Mouse (Mus musculus) thymus, postnatal 0 days (tissue): ENCODE results near the gene Ankrd35. TPM values are rescaled to one million over a fixed set of nuclear protein-coding genes. Genes with fewer than 3 reads are reported as not detected.
"Not testable (repeated sequence)": the region's sequence is repeated elsewhere in the genome, so short reads cannot be mapped to it uniquely, and the experiment has no call there.

Source experiments
- DNase-seq: peaks from one replicate; pipeline ENCODE4 v3.0.0-alpha.2; 2015; ENCODE audit warnings: low spot score
- polyA plus RNA-seq: library from polyadenylated mRNA; unstranded; fragments of >200 nt; fragmentation: Nextera tagmentation; extraction: Ambion mirVana; gene quantifications from 2 replicates; pipeline ENCODE4 v1.2.1, GENCODE M21; 2015

Gene Ankrd35
- polyA plus RNA-seq, 1 experiment from 2014 or later = 1.9 TPM

GRCm38 (mm10) chr3:96671519-96671918 is 1.6 kb downstream of the Ankrd35 start:
- no peak for DNase-seq

GRCm38 (mm10) chr3:96673514-96673913 is 3.6 kb downstream of the Ankrd35 start:
- no peak for DNase-seq

DNA sequence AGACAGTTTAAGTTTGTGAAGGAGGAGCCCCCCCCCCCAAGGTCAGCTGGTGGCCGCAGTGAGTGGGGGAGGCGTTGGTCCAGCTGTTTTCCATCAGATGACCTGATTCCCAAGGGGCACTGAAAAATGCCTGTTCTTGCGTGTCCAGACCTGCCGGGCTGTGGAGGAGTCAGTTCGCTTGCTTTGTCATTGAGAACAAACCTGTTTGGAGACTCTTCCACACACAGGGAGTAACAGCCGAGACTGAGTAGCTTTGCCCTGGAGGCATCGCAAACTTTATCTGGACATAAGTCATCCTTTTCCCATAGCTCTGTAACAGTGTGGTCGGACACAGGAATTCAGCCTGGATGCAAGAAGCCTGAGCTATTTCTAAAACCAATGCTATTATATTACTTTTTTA is 4.5 kb downstream of the Ankrd35 start:
- DNase-seq = no peak

- DNase-seq = peak; percentile 19
Measured at GRCm38 (mm10) chr3:96675171-96675570, 5.2 kb downstream of the Ankrd35 start.

- DNase-seq = no peak
Measured at GRCm38 (mm10) chr3:96675690-96676089, 5.8 kb downstream of the Ankrd35 start.

- no peak for DNase-seq
Measured at GRCm38 (mm10) chr3:96678456-96678855, 8.5 kb downstream of the Ankrd35 start.

DNA sequence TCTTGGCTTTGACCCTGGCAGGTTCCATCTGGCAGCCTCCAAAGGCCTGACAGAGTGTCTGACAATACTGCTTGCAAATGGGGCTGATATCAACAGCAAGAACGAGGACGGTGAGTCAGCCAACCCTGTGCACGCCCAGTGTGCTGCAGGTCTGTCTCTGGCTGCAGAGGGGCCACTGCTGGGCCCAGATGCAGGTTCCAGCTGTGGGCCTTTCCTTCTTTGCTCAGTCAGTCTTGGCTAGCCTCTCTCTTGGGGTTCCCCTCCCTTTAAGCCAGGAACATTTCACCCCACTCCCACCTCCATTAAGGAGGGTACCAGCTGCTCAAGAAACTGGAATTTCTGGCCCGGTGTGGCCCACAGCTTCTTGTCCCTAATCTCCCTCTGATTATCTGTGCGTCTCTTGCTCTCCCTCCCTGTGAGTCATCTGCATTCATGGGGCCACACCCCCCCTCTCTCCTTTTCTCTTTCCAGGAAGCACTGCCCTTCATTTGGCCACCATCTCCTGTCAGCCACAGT is 9.3 kb downstream of the Ankrd35 start:
- DNase-seq = no peak

GRCm38 (mm10) chr3:96680269-96680956 is 10.5 kb downstream of the Ankrd35 start:
- no peak for DNase-seq

DNA sequence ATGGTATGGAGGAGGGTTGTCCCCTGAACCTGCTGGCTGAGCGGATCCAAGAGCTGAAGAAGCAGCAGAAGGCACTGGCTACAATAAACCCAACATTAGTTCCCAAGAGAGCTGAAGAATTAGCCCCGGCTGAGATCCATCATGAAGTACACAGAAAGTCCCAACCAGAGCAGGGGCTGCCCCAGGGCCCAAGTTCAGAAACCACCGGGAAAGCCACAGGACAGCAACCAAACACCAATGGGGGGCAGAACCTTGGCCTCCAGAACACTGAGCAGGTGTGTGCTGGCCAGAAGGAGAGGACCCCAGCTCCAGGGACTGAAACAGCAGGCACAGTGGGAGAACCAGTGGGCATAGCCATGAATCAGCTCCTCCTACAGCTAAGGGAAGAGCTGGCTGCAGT is 13.6 kb downstream of the Ankrd35 start:
- no peak for DNase-seq

GRCm38 (mm10) chr3:96684151-96684821 is 14.4 kb downstream of the Ankrd35 start:
- DNase-seq = no peak

GRCm38 (mm10) chr3:96684822-96685156 is 14.9 kb downstream of the Ankrd35 start:
- DNase-seq = no peak

DNA sequence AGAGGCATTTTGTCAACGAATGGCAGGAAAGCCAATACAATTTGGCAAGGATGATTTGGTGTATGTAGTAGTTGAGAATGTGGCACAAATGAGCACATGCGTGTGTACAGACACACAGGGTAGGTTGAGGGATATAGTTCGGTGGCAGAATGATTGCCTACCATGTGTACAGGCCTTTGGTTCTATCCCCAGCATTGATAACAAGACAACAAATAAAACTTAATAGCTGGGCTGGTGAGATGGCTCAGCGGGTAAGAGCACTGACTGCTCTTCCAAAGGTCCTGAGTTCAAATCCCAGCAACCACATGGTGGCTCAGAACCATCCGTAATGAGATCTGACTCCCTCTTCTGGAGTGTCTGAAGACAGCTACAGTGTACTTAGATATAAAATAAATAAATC is 16.1 kb downstream of the Ankrd35 start:
- not testable (repeated sequence) for DNase-seq

DNA sequence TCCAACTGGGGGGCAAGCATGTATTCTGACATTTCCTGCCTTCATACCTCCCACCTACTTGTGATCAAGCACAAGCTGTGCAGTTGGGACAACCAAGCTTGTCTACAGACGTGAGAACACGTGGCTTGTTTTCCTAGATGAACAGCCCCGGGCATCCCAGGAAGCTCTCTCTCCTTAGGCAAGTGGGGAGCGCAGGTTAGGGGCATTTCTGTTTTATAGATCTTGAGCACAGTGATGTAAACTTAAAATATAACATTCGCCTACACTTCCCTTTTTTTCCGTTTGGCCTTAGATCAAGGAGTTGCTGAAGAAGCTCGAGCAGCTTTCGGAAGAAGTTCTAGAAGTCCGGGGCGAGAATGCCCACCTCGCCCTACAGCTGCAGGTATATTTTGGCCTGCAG is 18.9 kb downstream of the Ankrd35 start:
- no peak for DNase-seq

GRCm38 (mm10) chr3:96690298-96690697 is 20.4 kb downstream of the Ankrd35 start:
- DNase-seq = no peak

- DNase-seq = no peak
Measured at GRCm38 (mm10) chr3:96692506-96692905, 22.6 kb downstream of the Ankrd35 start.

DNA sequence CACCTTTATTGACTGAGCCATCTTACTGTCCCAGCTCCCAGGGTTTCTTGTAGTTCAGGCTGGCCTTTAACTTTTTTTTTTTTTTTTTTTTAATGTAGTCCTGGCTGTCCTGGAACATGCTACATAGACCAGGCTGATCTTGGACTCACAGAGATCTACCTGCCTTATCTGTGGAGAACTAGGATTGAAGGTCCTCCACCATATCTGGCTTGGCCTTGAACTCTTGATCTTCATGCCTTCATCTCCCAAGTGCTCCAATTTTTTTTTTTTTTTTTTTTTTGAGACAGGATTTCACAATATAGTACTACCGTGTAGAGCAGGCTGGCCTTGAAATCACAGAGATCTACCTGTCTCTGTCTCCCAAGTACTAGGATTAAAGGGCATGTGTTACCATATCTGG is 23.6 kb downstream of the Ankrd35 start:
- no peak for DNase-seq

GRCm38 (mm10) chr3:96696198-96696765 is 26.4 kb downstream of the Ankrd35 start, which contains the start of gene Pias3:
Gene Pias3, plus strand, starts transcription at chr3:96696384.
- DNase-seq = peak; percentile 55

- DNase-seq = peak; percentile 59
Measured at GRCm38 (mm10) chr3:96696766-96697732, 27.1 kb downstream of the Ankrd35 start.

DNA sequence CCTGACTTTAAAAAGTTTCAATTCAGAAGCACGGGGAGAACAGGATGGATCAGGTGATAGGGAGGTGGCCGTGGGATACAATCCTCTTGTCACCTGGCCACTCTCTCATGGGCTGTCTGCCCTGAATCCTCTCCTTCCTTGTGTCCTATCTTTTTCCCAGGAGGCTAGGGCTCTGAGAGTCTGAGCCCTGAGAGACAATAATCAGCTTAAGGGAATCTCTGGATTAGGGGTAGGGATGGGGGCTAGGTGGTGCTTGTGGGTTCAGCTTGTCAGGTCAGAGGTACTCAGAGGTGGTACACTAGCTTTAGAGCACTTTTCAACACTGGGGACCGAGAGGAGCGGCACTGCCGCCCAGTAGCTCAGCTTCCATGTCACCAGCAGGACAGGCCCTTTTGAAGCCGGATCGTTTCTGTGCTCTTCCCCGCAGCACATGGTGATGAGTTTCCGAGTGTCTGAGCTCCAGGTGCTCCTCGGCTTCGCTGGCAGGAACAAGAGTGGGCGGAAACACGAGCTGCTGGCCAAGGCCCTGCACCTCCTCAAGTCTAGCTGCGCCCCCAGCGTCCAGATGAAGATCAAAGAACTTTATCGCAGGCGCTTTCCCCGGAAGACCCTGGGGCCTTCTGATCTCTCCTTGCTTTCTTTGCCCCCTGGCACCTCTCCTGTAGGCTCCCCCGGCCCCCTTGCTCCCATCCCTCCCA is 29.2 kb downstream of the Ankrd35 start:
- no peak for DNase-seq

- DNase-seq = peak; percentile 52
Measured at GRCm38 (mm10) chr3:96700376-96700775, 30.4 kb downstream of the Ankrd35 start.

- no peak for DNase-seq
Measured at GRCm38 (mm10) chr3:96701003-96701402, 31.1 kb downstream of the Ankrd35 start.
